Mouse (Mus musculus) liver, adult 2 months (tissue): ENCODE results near the gene Cd52.

Experiments
- CTCF ChIP-seq: fragments of 200-500 bp; IDR thresholded peaks from 2 replicates; pipeline ENCODE4 v1.5.1; 2011; ENCODE audit warnings: low read depth, low read length, control low read depth
- POLR2A ChIP-seq: fragments of 200-500 bp; IDR thresholded peaks from 2 replicates; pipeline ENCODE4 v1.6.1; 2011; ENCODE audit warnings: low read length, control low read depth; ENCODE audit not compliant: insufficient read depth; ENCODE audit errors: extremely low read depth

- TF ChIP-seq CTCF = no peak
- TF ChIP-seq POLR2A = no peak
Observed at GRCm38 (mm10) chr4:134100245-134100644, 5.4 kb upstream of the Cd52 start.
